Mouse (Mus musculus): ENCODE results near the gene Per1. TPM values are rescaled to one million over a fixed set of nuclear protein-coding genes. Genes with fewer than 3 reads are reported as not detected.

The Per1 gene
- total RNA-seq, 2 experiments from 2014 or later, result 9.4 to 10.3 TPM

Other genes with a start within 250 kb of the Per1 start
- gene Ndel1, start 223.4 kb upstream of the Per1 start, total RNA-seq (2014; fragmentation: Nextera tagmentation), result 18.9 and 24.5 TPM in 2 replicates
- gene Ndel1, start 223.4 kb upstream of the Per1 start, total RNA-seq (2017), result 41.7 and 42.7 TPM in 2 replicates
- not detected in 2 replicates for gene Rnf222, start 206.7 kb upstream of the Per1 start, total RNA-seq (2014; fragmentation: Nextera tagmentation)
- not detected in 2 replicates for gene Rnf222, start 206.7 kb upstream of the Per1 start, total RNA-seq (2017)
- 5,141 and 5,287 TPM in 2 replicates for gene Rpl26, start 193.6 kb upstream of the Per1 start, total RNA-seq (2014; fragmentation: Nextera tagmentation)
- 5,847 and 6,613 TPM in 2 replicates for gene Rpl26, start 193.6 kb upstream of the Per1 start, total RNA-seq (2017)
- gene Odf4, start 168.1 kb upstream of the Per1 start, total RNA-seq (2014; fragmentation: Nextera tagmentation), result not detected in 2 replicates
- gene Odf4, start 168.1 kb upstream of the Per1 start, total RNA-seq (2017), result not detected in 2 replicates
- gene Arhgef15, start 137.7 kb upstream of the Per1 start, total RNA-seq (2014; fragmentation: Nextera tagmentation), result 0.30 TPM in 1 of 2 replicates, not detected in the other
- 0.04 and 0.05 TPM in 2 replicates for gene Arhgef15, start 137.7 kb upstream of the Per1 start, total RNA-seq (2017)
- 3.5 and 5.6 TPM in 2 replicates for gene Slc25a35, start 127.1 kb upstream of the Per1 start, total RNA-seq (2014; fragmentation: Nextera tagmentation)
- 0.47 and 1.1 TPM in 2 replicates for gene Slc25a35, start 127.1 kb upstream of the Per1 start, total RNA-seq (2017)
- 87.2 and 120 TPM in 2 replicates for gene Rangrf, start 120.0 kb upstream of the Per1 start, total RNA-seq (2014; fragmentation: Nextera tagmentation)
- gene Rangrf, start 120.0 kb upstream of the Per1 start, total RNA-seq (2017), result 47.6 and 56.5 TPM in 2 replicates
- gene Pfas, start 86.8 kb upstream of the Per1 start, total RNA-seq (2014; fragmentation: Nextera tagmentation), result 47.3 and 48.4 TPM in 2 replicates
- gene Pfas, start 86.8 kb upstream of the Per1 start, total RNA-seq (2017), result 45.5 and 56.2 TPM in 2 replicates
- 50.3 and 66.2 TPM in 2 replicates for gene Ctc1, start 79.3 kb upstream of the Per1 start, total RNA-seq (2014; fragmentation: Nextera tagmentation)
- gene Ctc1, start 79.3 kb upstream of the Per1 start, total RNA-seq (2017), result 17.1 and 22.4 TPM in 2 replicates
- 80.2 and 105 TPM in 2 replicates for gene Aurkb, start 49.6 kb upstream of the Per1 start, total RNA-seq (2014; fragmentation: Nextera tagmentation)
- 102 and 122 TPM in 2 replicates for gene Aurkb, start 49.6 kb upstream of the Per1 start, total RNA-seq (2017)
- gene Borcs6, start 35.5 kb upstream of the Per1 start, total RNA-seq (2014; fragmentation: Nextera tagmentation), result 2.0 and 11.4 TPM in 2 replicates
- 9.4 TPM in 2 replicates for gene Borcs6, start 35.5 kb upstream of the Per1 start, total RNA-seq (2017)
- gene Tmem107, start 24.4 kb upstream of the Per1 start, total RNA-seq (2014; fragmentation: Nextera tagmentation), result 15.1 and 48.9 TPM in 2 replicates
- gene Tmem107, start 24.4 kb upstream of the Per1 start, total RNA-seq (2017), result 10.4 and 24.9 TPM in 2 replicates
- gene Vamp2, start 6.7 kb upstream of the Per1 start, total RNA-seq (2014; fragmentation: Nextera tagmentation), result 59.2 and 63.1 TPM in 2 replicates
- 7.2 and 8.6 TPM in 2 replicates for gene Vamp2, start 6.7 kb upstream of the Per1 start, total RNA-seq (2017)
- gene Hes7, start 25.2 kb downstream of the Per1 start, total RNA-seq (2014; fragmentation: Nextera tagmentation), result not detected in 2 replicates
- not detected in 2 replicates for gene Hes7, start 25.2 kb downstream of the Per1 start, total RNA-seq (2017)
- gene 9130213A22Rik, start 27.4 kb downstream of the Per1 start, total RNA-seq (2014; fragmentation: Nextera tagmentation), result 0.17 TPM in 1 of 2 replicates, not detected in the other
- gene 9130213A22Rik, start 27.4 kb downstream of the Per1 start, total RNA-seq (2017), result not detected in 2 replicates
- gene Aloxe3, start 30.7 kb downstream of the Per1 start, total RNA-seq (2014; fragmentation: Nextera tagmentation), result not detected in 2 replicates
- gene Aloxe3, start 30.7 kb downstream of the Per1 start, total RNA-seq (2017), result not detected in 2 replicates
- gene Alox12b, start 61.8 kb downstream of the Per1 start, total RNA-seq (2014; fragmentation: Nextera tagmentation), result not detected in 2 replicates
- not detected in 2 replicates for gene Alox12b, start 61.8 kb downstream of the Per1 start, total RNA-seq (2017)
- gene Alox8, start 102.6 kb downstream of the Per1 start, total RNA-seq (2014; fragmentation: Nextera tagmentation), result not detected in 2 replicates
- gene Alox8, start 102.6 kb downstream of the Per1 start, total RNA-seq (2017), result not detected in 2 replicates
- gene Gucy2e, start 141.8 kb downstream of the Per1 start, total RNA-seq (2014; fragmentation: Nextera tagmentation), result not detected in 2 replicates
- not detected in 2 replicates for gene Gucy2e, start 141.8 kb downstream of the Per1 start, total RNA-seq (2017)
- 30.7 and 36.3 TPM in 2 replicates for gene Cntrob, start 228.6 kb downstream of the Per1 start, total RNA-seq (2014; fragmentation: Nextera tagmentation)
- gene Cntrob, start 228.6 kb downstream of the Per1 start, total RNA-seq (2017), result 21.3 and 24.2 TPM in 2 replicates
- 89.2 and 132 TPM in 2 replicates for gene Trappc1, start 228.8 kb downstream of the Per1 start, total RNA-seq (2014; fragmentation: Nextera tagmentation)
- 92.6 and 103 TPM in 2 replicates for gene Trappc1, start 228.8 kb downstream of the Per1 start, total RNA-seq (2017)
- not detected in 2 replicates for gene Kcnab3, start 231.0 kb downstream of the Per1 start, total RNA-seq (2014; fragmentation: Nextera tagmentation)
- 0.09 TPM in 1 of 2 replicates, not detected in the other for gene Kcnab3, start 231.0 kb downstream of the Per1 start, total RNA-seq (2017)
- gene Rnf227, start 245.2 kb downstream of the Per1 start, total RNA-seq (2014; fragmentation: Nextera tagmentation), result 5.4 and 6.7 TPM in 2 replicates
- 4.5 and 7.6 TPM in 2 replicates for gene Rnf227, start 245.2 kb downstream of the Per1 start, total RNA-seq (2017)